Comparison of ENCODE assay signal across 14 mouse cellular contexts in the genomic region with DNA sequence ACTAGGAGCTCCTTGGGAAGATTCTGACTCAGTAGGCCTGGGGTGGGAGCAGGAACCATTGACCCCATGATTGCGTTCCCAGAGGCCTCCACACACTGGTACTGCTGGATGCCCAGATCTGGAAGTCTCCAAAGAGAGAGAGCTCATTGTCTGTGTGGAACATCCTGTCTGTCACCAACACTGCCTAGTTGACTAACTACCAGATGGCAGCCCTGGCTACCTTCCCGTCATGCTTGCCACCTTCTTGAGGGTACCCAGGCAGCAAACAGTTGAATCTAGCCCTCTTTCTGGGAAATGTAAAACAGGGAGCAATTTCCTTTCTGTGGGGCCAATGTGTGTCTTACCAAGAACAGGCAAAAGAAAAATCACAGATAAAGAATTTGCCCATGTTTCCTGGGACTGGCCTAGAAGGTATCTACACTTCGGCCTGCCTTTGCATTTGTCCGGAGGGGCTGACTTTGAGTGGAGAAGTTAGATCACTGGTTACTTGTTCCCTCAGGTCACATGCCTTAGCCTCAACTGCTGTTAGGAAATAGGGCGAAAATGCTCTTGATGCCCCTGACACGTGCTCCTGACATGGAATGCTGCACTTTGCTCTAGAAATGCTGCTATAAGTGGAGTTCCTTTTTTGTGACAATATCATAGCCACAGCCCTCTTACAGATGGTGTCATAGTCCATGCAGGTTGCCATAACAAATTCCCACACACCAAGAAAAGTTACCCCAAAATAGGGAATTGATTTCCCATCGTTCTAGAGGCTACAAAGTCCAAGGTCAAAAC. TPM values are rescaled to one million over a fixed set of nuclear protein-coding genes. Genes with fewer than 3 reads are reported as not detected.
DNase-seq lines count a peak whose midpoint lies in the region; ATAC-seq and TF ChIP-seq lines count a peak whose summit lies in the region.
"Had no signal": no experiment of that assay in that cellular context is flagged by ENCODE, and none has a peak within 500 bp of the region (broad histone marks: within the 10 kb centered on the region; RNA-seq: fewer than 3 reads in every experiment).

No protein-coding gene starts in this region.

- H3K9me3 ChIP-seq in midbrain, embryonic 15.5 days: no peaks in the 10 kb centered on the region
- H3K9me3 ChIP-seq: heart, embryonic 10.5 days had no signal

- peak; percentile 38; the same call in 1 of the 2 replicates for ATAC-seq in frontal cortex, adult (ENCODE audit: low TSS enrichment)
- no peak for ATAC-seq in midbrain, embryonic 15.5 days (replicated peaks)
- ATAC-seq in megakaryocyte progenitor cell, adult 5-6 weeks (replicated peaks; ENCODE audit: poor library complexity): no peak

- TF ChIP-seq CTCF in kidney, adult 2 months (conservative IDR thresholded peaks at IDR 0.05; ENCODE audit: insufficient read depth, insufficient read length, low read depth, low read length): no peak

- H3K27me3 ChIP-seq in midbrain, embryonic 15.5 days (replicated peaks): no peaks in the 10 kb centered on the region
- H3K27me3 ChIP-seq in kidney, adult 2 months (replicated peaks; ENCODE audit: control insufficient read depth, insufficient read depth, low read length): no peaks in the 10 kb centered on the region

- H3K36me3 ChIP-seq in midbrain, embryonic 15.5 days (replicated peaks): no peaks in the 10 kb centered on the region
- H3K36me3 ChIP-seq in kidney, adult 2 months (ENCODE audit: control insufficient read depth, insufficient read depth, low read length): no peaks in the 10 kb centered on the region
- H3K36me3 ChIP-seq: heart, embryonic 10.5 days had no signal

- TF ChIP-seq POLR2A in kidney, adult 2 months (IDR thresholded peaks at IDR 0.05; ENCODE audit: low read depth, low read length): no peak

- no peak for DNase-seq in frontal cortex, postnatal 10 days (ENCODE audit: low spot score in 2 of 2)
- peak; percentile 84 for DNase-seq in brain, adult 2 months (ENCODE audit: low read depth, low spot score)
- peak; percentile 40 for DNase-seq in layer of hippocampus, adult 9-10 months (ENCODE audit: low spot score)
- peak; percentile 44 to 52 for DNase-seq in right cerebral cortex, adult 2 months (ENCODE audit: low spot score in 2 of 2)
- DNase-seq in kidney, adult 2 months: no peak
- DNase-seq: adrenal gland, adult 2 months; B cell, adult 2 months; cerebellum, adult 9-11 months; kidney, postnatal 14 days had no signal

- WGBS in midbrain, embryonic 15.5 days: 93% methylated on average over 7 of the region's 7 CpGs
- 90% methylated on average over 7 of the region's 7 CpGs for WGBS in kidney, adult 2 months

- no peak overlapping the region for H3K4me2 ChIP-seq in midbrain, embryonic 15.5 days

- H3K4me1 ChIP-seq in midbrain, embryonic 15.5 days: peaks cover 10% of the 10 kb centered on the region
- no peaks in the 10 kb centered on the region for H3K4me1 ChIP-seq in kidney, adult 2 months (ENCODE audit: control insufficient read depth, insufficient read depth, low read length)

- H3K9ac ChIP-seq in midbrain, embryonic 15.5 days: no peak overlapping the region

- no peak overlapping the region for H3K27ac ChIP-seq in midbrain, embryonic 15.5 days
- H3K27ac ChIP-seq in kidney, adult 2 months (ENCODE audit: insufficient read depth, low read depth, low read length): no peak overlapping the region
- H3K27ac ChIP-seq: heart, embryonic 10.5 days had no signal

- H3K4me3 ChIP-seq in midbrain, embryonic 15.5 days: no peak overlapping the region
- H3K4me3 ChIP-seq in kidney, adult 2 months (ENCODE audit: insufficient read depth, low read depth, low read length): no peak overlapping the region
- H3K4me3 ChIP-seq: heart, embryonic 10.5 days; myocyte had no signal

RNA-seq across cellular contexts. Expression of gene Fhdc1, which starts 40.6 kb away (rescaled TPM):
- polyA plus RNA-seq in midbrain, embryonic 15.5 days (2015; fragmentation: Nextera tagmentation; extraction: Ambion mirVana): 5.0 and 5.5 TPM in 2 replicates
- 0.58 and 0.80 TPM in 2 replicates for polyA plus RNA-seq in kidney, adult 2 months (2012; rRNA removed)
- total RNA-seq in megakaryocyte progenitor cell, adult 5-6 weeks (2015): 0.22 and 2.2 TPM in 2 replicates
- 0.74 and 0.79 TPM in 2 replicates for total RNA-seq in megakaryocyte progenitor cell, adult 5-6 weeks (2017)

Comparison
In these comparisons a context has a peak if more than half of its experiments do, and no peak if none do; other contexts are left out.
1. DNase-seq: peak in brain, adult 2 months (single experiment), layer of hippocampus, adult 9-10 months (single experiment) and right cerebral cortex, adult 2 months (2 of 2); none in frontal cortex, postnatal 10 days (0 of 2) and kidney, adult 2 months (single experiment).